Mouse (Mus musculus) heart, postnatal 25 days (tissue): ENCODE data around the gene Myh10. TPM values are rescaled to one million over a fixed set of nuclear protein-coding genes. Genes with fewer than 3 reads are reported as not detected.

Experiments used
- DNase-seq: peaks from one replicate; pipeline ENCODE4 v3.0.0; 2022; ENCODE audit warnings: low spot score
- intact Hi-C: fragments of 180-260 bp; cut with DNase I; formaldehyde crosslinking; loops from one replicate; pipeline ENCODE4 v1.15.1; 2025
- total RNA-seq, 2 experiments: library from RNA; stranded (reverse); gene quantifications; 2 replicates each; pipeline ENCODE4 v1.2.3; 2021

The Myh10 gene
- total RNA-seq, 2 experiments from 2014 or later: 30.4 to 32.0 TPM

- DNase-seq: no peak
- intact Hi-C loops: no loop called here
Observed at GRCm38 (mm10) chr11:68739509-68739908, 48.1 kb downstream of the Myh10 start.

- no peak for DNase-seq
- intact Hi-C loops: no loop called here
Observed at GRCm38 (mm10) chr11:68742658-68743057, 51.3 kb downstream of the Myh10 start.

- no peak for DNase-seq
- intact Hi-C loops: no loop called here
Observed at GRCm38 (mm10) chr11:68744150-68744549, 52.8 kb downstream of the Myh10 start.

GRCm38 (mm10) chr11:68745374-68746200 is 54.2 kb downstream of the Myh10 start:
- DNase-seq: no peak
- intact Hi-C loops: no loop called here

GRCm38 (mm10) chr11:68748121-68748520 is 56.8 kb downstream of the Myh10 start:
- intact Hi-C loops: no loop called here
- DNase-seq: no peak

- intact Hi-C loops: no loop called here
- no peak for DNase-seq
Observed at GRCm38 (mm10) chr11:68750206-68750605, 58.8 kb downstream of the Myh10 start.

- no peak for DNase-seq
- intact Hi-C loops: no loop called here
Observed at GRCm38 (mm10) chr11:68750938-68751337, 59.6 kb downstream of the Myh10 start.

GRCm38 (mm10) chr11:68754283-68754682 is 62.9 kb downstream of the Myh10 start:
- intact Hi-C loops: no loop called here
- DNase-seq: no peak

GRCm38 (mm10) chr11:68756456-68757348 is 65.3 kb downstream of the Myh10 start:
- DNase-seq: no peak
- intact Hi-C loops: no loop called here

- no peak for DNase-seq
- intact Hi-C loops: no loop called here
Observed at GRCm38 (mm10) chr11:68759691-68760090, 68.3 kb downstream of the Myh10 start.

GRCm38 (mm10) chr11:68761155-68761554 is 69.8 kb downstream of the Myh10 start:
- no peak for DNase-seq
- intact Hi-C loops: no loop called here

GRCm38 (mm10) chr11:68761664-68762063 is 70.3 kb downstream of the Myh10 start:
- DNase-seq: no peak
- intact Hi-C loops: no loop called here

- intact Hi-C loops: no loop called here
- no peak for DNase-seq
Observed at GRCm38 (mm10) chr11:68764622-68765021, 73.3 kb downstream of the Myh10 start.

GRCm38 (mm10) chr11:68767762-68768542 is 76.6 kb downstream of the Myh10 start:
- no peak for DNase-seq
- intact Hi-C loops: no loop called here

- no peak for DNase-seq
- intact Hi-C loops: no loop called here
Observed at GRCm38 (mm10) chr11:68769770-68770510, 78.6 kb downstream of the Myh10 start.

- no peak for DNase-seq
- intact Hi-C loops: no loop called here
Observed at GRCm38 (mm10) chr11:68776147-68776655, 84.8 kb downstream of the Myh10 start.

GRCm38 (mm10) chr11:68777933-68778332 is 86.6 kb downstream of the Myh10 start:
- intact Hi-C loops: no loop called here
- no peak for DNase-seq

GRCm38 (mm10) chr11:68778855-68779254 is 87.5 kb downstream of the Myh10 start:
- no peak for DNase-seq
- intact Hi-C loops: no loop called here

- no peak for DNase-seq
- intact Hi-C loops: no loop called here
Observed at GRCm38 (mm10) chr11:68779735-68780465, 88.5 kb downstream of the Myh10 start.
